Mouse (Mus musculus) E14TG2a.4 (cell line): ENCODE measurements at regions not wholly inside any gene's neighbourhood (a gene's known extent, or its start where the extent isn't known, plus 50 kb on each side); places are given as distances from the start of the nearest gene placed in this dataset.

Experiments
- CTCF ChIP-seq: conservative IDR thresholded peaks from 2 replicates; pipeline ENCODE4 v1.5.1; 2014; ENCODE audit warnings: low read length
- NANOG ChIP-seq: IDR thresholded peaks from 2 replicates; pipeline ENCODE4 v1.6.1; 2014; ENCODE audit warnings: borderline replicate concordance, low read length, mixed read lengths
- POU5F1 ChIP-seq: IDR thresholded peaks from 2 replicates; pipeline ENCODE4 v1.6.1; 2014; ENCODE audit warnings: low read length, borderline replicate concordance

DNA sequence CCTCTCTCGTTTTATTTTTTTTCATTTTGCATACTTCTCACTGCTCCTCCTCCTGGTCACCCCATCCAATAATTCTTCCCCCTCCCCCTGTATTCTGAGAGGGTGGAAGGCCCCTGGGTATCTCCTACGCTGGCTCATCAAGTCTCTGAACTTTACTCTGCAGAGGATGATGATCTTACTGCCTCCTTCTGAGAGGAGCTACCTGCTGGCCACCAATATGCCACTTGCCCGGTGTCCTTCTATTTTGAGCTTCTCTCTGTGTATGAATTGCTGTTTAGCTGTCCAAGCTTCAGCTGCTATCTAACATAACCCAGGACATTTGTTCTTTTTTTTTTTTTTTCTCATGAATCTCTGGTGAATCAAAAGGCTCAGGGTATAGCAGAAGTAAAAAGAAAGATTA is 173.2 kb downstream of the Dio2 start:
- TF ChIP-seq CTCF, result no peak
- TF ChIP-seq POU5F1, result no peak
- TF ChIP-seq NANOG, result no peak
